Mouse (Mus musculus): ENCODE measurements around the gene ccdc198. TPM values are rescaled to one million over a fixed set of nuclear protein-coding genes. Genes with fewer than 3 reads are reported as not detected.

The ccdc198 gene
- polyA plus RNA-seq (2017; shearing (Covaris generic)), result 0.25 TPM

GRCm38 (mm10) chr14:49245126-49245714, at the start of gene ccdc198:
TSS of gene ccdc198 (minus strand) at chr14:49245474.

GRCm38 (mm10) chr14:49171867-49172581, 73.2 kb downstream of the ccdc198 start, which contains the start of gene Naa30:
TSS of gene Naa30 (plus strand) at chr14:49172226.

Other genes with a start within 250 kb of the ccdc198 start
- gene Ap5m1, start 179.4 kb downstream of the ccdc198 start, polyA plus RNA-seq (2017; shearing (Covaris generic)), result 61.1 TPM
- gene Exoc5, start 178.8 kb downstream of the ccdc198 start, polyA plus RNA-seq (2017; shearing (Covaris generic)), result 71.3 TPM
- gene Naa30, start 73.2 kb downstream of the ccdc198 start, polyA plus RNA-seq (2017; shearing (Covaris generic)), result 37.2 TPM